Mouse (Mus musculus) spleen, postnatal 14 days (tissue): ENCODE measurements around the gene Dab1.

Source experiments
- DNase-seq, 2 experiments: peaks; one replicate each; pipeline ENCODE4 v3.0.0; 2021 to 2022; ENCODE audit warnings: low spot score in 2 of 2

Dab1 gene

GRCm38 (mm10) chr4:104668061-104668460, 1048.9 kb downstream of the Dab1 start:
- DNase-seq, result no peak

- no peak for DNase-seq
Observed at GRCm38 (mm10) chr4:104669406-104669805, 1050.2 kb downstream of the Dab1 start.

- DNase-seq, result no peak
Observed at GRCm38 (mm10) chr4:104670741-104671140, 1051.6 kb downstream of the Dab1 start.

GRCm38 (mm10) chr4:104673317-104673716, 1054.2 kb downstream of the Dab1 start:
- DNase-seq, result no peak

- no peak for DNase-seq
Observed at GRCm38 (mm10) chr4:104674706-104675105, 1055.5 kb downstream of the Dab1 start.

- no peak for DNase-seq
Observed at GRCm38 (mm10) chr4:104678234-104678633, 1059.1 kb downstream of the Dab1 start.

- no peak for DNase-seq
Observed at GRCm38 (mm10) chr4:104680475-104680874, 1061.3 kb downstream of the Dab1 start.

GRCm38 (mm10) chr4:104686137-104686809, 1067.1 kb downstream of the Dab1 start:
- DNase-seq, result no peak

- DNase-seq, result no peak
Observed at GRCm38 (mm10) chr4:104689047-104689446, 1069.9 kb downstream of the Dab1 start.

- DNase-seq, result no peak
Observed at GRCm38 (mm10) chr4:104691026-104691425, 1071.9 kb downstream of the Dab1 start.

GRCm38 (mm10) chr4:104694188-104694587, 1075.0 kb downstream of the Dab1 start:
- DNase-seq, result no peak

- DNase-seq, result no peak
Observed at GRCm38 (mm10) chr4:104696522-104696921, 1077.4 kb downstream of the Dab1 start.

- DNase-seq, result no peak
Observed at GRCm38 (mm10) chr4:104697703-104698102, 1078.5 kb downstream of the Dab1 start.

GRCm38 (mm10) chr4:104705664-104706645, 1086.8 kb downstream of the Dab1 start:
- no peak for DNase-seq

- DNase-seq, result no peak
Observed at GRCm38 (mm10) chr4:104712338-104713083, 1093.4 kb downstream of the Dab1 start.

- no peak for DNase-seq
Observed at GRCm38 (mm10) chr4:104714925-104715519, 1095.9 kb downstream of the Dab1 start.

GRCm38 (mm10) chr4:104715857-104716256, 1096.7 kb downstream of the Dab1 start:
- DNase-seq, result no peak

- DNase-seq, result no peak
Observed at GRCm38 (mm10) chr4:104716506-104716905, 1097.3 kb downstream of the Dab1 start.

GRCm38 (mm10) chr4:104718973-104719795, 1100.0 kb downstream of the Dab1 start:
- no peak for DNase-seq

- DNase-seq, result no peak
Observed at GRCm38 (mm10) chr4:104723527-104724045, 1104.4 kb downstream of the Dab1 start.

- DNase-seq, result no peak
Observed at GRCm38 (mm10) chr4:104724258-104724657, 1105.1 kb downstream of the Dab1 start.
